Mouse (Mus musculus) v-Abl transformed pro-B cells (cell line): ENCODE results near the gene Lrrk2.
"Not testable (repeated sequence)": the region's sequence is repeated elsewhere in the genome, so short reads cannot be mapped to it uniquely, and the experiment has no call there.

Source experiments
- in situ Hi-C, 2 experiments: fragments of 400-800 bp; cut with MboI; formaldehyde crosslinking; loops; one replicate each; pipeline ENCODE4 v1.15.1; 2025; ENCODE audit not compliant: unreplicated experiment in 2 of 2

Lrrk2 gene

DNA sequence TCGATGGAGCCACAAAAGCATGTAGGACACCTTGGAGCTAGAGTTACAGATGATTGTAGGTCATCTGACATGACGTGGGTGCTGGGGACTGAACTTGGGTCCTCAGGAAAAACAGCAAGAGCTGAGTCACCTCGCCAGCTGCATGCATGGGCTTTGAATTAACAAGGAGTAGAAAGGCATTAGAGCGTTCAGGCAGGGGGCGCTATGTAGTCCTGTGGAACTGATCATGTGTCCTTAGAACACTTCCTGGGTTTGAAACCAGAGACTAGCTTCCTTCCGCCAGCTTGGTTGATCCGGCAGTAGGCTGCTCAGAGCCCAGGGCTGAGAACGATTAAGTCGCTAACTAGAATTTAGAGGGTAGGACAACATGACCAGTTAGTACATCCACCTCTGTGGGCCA lies 106.2 kb downstream of the Lrrk2 start:
- in situ Hi-C loops: loop anchor here (25.0 kb wide), 4 partner anchors 458 to 1683 kb away; no protein-coding TSS in a partner anchor

DNA sequence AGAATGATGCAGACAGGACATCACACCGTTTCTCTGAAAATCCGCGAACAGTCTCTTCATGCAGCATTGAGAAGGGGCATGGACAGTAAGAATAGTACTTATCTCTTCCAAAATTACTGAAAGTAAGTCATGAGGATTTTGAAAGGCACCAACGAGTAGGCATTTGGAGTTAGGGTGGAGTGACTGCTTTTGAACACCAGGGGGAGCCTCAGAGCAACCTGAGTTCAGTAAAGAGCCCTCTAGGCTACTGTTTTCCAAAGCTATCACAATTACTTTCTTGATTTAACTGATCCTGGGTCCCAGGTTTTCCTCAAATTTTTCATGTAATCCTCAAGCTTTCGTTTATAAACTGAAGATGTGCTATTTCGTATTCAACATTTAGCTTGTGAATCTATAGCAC lies 108.2 kb downstream of the Lrrk2 start:
- in situ Hi-C loops: loop anchor here (5.0 to 25.0 kb wide), 5 partner anchors 451 to 1681 kb away; no protein-coding TSS in a partner anchor

DNA sequence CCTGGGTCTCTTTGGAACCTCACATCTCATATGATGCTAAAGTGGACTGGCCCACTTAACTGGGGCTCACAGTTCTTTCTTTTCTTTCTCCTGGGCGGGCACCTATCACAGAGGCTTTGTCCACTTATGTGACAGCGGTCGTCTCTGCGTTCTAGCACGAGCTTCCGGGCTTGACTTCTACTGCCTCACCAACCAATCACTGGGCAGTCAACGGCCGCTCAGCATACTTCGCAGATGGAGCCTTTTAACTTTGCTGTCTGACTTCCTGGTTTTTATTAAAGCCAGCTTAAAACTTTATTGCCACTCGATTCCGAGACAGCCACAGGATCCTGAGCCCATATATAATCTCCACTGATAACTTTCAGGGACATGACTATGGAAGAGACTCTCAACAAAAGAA lies 115.4 kb downstream of the Lrrk2 start:
- in situ Hi-C loops: loop anchor here (25.0 kb wide), 4 partner anchors 449 to 1674 kb away; no protein-coding TSS in a partner anchor

DNA sequence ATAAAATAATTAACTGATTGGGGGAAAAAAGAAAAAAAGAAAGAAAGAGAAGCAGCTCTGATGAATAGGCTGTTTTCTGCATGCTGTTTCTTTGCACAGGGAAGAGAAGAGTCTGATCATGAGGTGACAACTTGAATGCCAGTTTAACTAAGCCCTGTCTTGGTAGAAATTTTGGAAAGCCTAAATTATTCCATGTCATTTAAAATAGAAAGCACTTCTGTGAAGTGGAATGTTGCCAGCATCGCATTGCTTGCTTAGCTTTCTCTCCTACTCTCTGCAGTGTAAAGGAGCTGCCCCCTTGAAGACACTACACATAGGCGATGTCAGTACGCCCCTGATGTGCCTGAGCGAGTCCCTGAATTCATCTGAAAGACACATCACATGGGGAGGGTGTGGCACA lies 133.5 kb downstream of the Lrrk2 start:
- in situ Hi-C loops: no loop called here

DNA sequence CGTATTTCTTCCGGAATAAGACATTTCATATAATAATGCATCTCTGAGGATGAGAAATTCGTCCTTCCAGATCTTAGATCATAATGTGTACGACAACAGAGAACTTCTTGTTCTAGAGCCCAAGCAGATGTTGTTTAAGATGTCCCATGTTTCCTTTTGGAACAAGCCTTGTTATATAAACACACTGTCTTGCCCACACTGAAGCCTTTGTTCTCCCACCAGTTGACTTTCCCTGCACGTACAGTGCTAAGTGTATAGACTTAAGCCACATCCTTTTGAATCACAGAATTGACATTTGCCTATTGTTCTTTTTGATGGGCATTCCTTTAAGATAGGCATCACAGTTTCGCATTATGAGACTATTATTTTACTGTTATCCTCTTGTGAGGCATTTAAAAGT lies 162.3 kb downstream of the Lrrk2 start:
- in situ Hi-C loops: no loop called here

DNA sequence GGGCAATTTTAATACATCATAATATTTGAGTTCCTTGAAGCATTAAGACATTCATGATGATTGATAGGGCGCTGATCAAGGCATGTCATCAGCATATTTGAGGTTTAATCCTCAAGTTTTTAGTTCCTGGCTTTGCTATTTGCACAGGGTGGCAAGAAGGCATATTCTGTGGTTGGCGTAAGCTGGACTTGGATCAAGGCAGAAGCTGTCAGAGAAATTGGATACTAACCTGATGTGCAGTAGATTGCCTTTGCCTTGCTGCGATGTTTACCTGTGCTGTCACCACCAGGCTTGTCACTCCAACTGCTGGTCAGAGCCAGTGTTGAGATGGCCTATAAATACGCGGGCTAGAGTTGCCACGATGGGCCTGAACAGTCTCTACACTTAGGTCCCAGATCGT lies 165.0 kb downstream of the Lrrk2 start, which contains the start of gene Smgc:
Gene Smgc, plus strand, starts transcription at position 301 of the 400 bp plus-strand sequence.
- in situ Hi-C loops: no loop called here

DNA sequence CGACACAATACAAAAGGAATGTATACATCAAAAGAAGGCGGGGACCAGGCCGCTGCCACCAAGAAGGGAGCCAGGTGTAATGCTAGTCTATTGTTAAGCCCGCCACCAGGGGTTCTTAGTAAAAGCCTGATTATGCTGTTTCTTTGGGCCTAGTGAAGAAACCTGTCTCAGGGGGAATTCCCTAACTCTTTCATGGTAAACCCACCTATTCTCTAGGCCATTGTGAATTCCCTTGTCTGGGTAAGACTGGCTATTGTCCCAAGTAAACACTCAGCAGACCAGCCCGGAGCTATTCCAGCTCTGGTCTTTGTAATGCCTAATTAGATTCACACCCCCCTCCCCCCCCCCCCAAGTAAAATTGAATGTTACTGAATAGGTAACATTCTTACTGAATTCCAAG lies 191.2 kb downstream of the Lrrk2 start:
- in situ Hi-C loops: not testable (repeated sequence)
